Mouse (Mus musculus) hematopoietic stem cell, adult 5-6 weeks (primary cell): ENCODE data around the gene Ccdc186. TPM values are rescaled to one million over a fixed set of nuclear protein-coding genes. Genes with fewer than 3 reads are reported as not detected.
"Not testable (repeated sequence)": the region's sequence is repeated elsewhere in the genome, so short reads cannot be mapped to it uniquely, and the experiment has no call there.

Source experiments
- ATAC-seq, 2 experiments: fragments of 125-278 bp in 1 of 2; replicated peaks in 1 of 2; 2 replicates each; pipeline ENCODE4 v1.8.0; 2016 to 2017; ENCODE audit warnings: inconsistent platforms in 2 of 2, mild to moderate bottlenecking in 2 of 2, moderate number of reproducible peaks in 2 of 2, low read depth in 1 of 2, moderate TSS enrichment in 1 of 2; ENCODE audit not compliant: low FRiP score in 2 of 2, poor library complexity in 2 of 2, severe bottlenecking in 2 of 2, insufficient read depth in 1 of 2, low TSS enrichment in 1 of 2
- total RNA-seq: library from RNA; stranded (forward); fragments of 172-1452, 232-1000 nt; gene quantifications from 2 replicates; pipeline ENCODE4 v1.2.3, GENCODE M21; 2017

Gene Ccdc186
- total RNA-seq, 1 experiment from 2014 or later: 28.8 TPM

DNA sequence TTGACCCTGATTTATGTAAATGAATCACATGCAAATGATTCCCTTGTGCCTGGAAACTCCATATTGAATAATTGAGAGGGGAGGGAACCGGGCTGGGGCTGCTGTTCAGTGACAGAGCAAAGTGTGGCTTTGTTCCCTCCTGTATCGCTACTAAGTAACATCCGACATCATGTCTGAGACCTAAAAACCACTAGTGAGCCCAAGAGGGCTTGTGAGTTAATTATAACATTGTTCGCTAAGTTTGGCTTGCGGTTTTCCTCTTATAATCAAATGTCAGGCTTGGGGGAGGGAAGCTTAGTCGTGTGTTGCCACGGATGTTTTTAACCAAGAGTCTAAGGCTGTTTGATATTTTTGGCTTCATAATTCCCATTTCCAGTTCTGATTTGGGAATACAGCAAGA, 49.8 kb downstream of the Ccdc186 start:
- ATAC-seq: 0 out of 4 replicates have a peak, but pooled peaks of 1 of the 2 experiments have one; percentile 9

DNA sequence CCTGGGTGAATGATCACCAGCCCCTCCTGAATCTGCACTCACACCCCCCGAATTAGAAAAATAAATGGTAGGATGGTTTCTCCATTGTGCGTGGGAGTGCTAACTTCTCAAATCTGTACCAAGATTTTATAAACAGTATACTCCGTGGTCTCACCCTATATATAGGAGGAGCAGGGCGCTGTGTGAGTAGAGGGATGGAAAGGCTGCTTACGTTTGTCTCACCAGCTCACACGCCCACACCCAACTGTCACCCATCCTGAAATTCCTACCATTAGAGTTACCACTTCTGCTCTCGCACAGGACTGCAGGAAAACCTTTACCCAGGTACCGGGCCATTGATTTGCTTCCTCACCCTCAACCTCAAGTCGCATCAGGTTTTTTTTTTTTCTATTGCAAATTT, 53.0 kb downstream of the Ccdc186 start:
- ATAC-seq: no peak

- ATAC-seq: no peak
Measured at GRCm38 (mm10) chr19:56762686-56763085, 59.3 kb downstream of the Ccdc186 start.

- no peak for ATAC-seq
Measured at GRCm38 (mm10) chr19:56761727-56762126, 60.3 kb downstream of the Ccdc186 start.

DNA sequence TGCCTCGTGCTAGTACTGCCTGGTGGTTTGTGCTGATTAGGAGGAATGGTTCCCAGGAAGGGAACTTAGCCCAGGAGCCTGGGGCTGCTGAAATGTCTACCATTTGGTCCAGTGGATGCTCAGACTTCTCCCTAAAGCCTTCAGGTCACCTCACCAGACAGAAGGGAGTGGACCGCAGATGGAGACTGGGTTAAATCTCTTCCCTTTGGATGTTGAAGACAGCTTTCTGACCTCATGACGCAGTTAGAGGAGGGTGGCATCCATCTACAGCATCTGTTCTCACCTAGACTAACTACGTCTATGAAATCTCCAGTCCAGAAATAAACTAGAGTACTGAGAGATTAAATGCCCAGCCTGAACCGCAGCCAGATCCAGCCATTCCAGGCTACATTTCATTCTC, 60.9 kb downstream of the Ccdc186 start:
- no peak for ATAC-seq

DNA sequence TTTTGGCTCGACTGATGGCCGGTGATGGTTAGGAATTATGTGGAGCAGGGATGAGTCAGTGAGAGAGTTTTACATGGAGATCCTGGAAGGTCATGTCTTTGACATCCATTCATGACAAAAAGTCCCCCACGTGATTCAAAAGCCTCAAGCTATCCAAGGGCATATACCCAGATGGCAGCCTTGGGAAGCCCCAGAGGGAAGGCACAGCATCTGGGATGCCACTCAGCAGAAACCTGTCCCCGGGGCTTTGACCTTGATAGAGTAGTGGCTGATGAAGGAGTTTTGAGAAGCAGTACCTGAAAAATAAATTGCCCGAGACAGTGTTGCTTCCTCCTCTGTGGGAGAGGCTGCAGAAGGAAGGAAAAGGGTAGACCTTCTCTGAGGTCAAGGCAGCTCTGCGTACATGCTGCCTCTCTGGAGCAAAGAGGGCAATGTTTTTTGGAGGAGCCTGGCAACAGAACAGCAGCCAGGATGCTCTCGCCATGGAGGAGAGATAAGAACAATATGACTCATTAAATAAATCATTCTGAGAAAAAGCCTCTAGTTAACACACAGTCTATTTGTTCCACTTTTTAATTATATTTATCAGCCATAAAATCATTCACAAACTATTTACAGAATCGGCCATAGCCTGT, 61.6 kb downstream of the Ccdc186 start:
- ATAC-seq: no peak

GRCm38 (mm10) chr19:56759740-56760139, 62.2 kb downstream of the Ccdc186 start:
- no peak for ATAC-seq

DNA sequence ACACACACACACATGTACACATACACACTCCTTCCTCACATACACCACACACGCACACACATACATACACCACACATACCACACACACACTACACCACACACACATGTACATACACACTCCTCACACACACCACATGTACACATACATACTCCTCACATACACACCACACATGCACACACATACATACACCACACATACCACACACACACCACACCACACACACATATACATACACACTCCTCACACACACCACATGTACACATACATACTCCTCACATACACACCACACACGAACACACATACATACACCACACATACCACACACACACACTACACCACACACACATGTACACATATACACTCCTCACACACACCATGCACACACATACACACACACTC, 63.7 kb downstream of the Ccdc186 start:
- ATAC-seq: no peak

DNA sequence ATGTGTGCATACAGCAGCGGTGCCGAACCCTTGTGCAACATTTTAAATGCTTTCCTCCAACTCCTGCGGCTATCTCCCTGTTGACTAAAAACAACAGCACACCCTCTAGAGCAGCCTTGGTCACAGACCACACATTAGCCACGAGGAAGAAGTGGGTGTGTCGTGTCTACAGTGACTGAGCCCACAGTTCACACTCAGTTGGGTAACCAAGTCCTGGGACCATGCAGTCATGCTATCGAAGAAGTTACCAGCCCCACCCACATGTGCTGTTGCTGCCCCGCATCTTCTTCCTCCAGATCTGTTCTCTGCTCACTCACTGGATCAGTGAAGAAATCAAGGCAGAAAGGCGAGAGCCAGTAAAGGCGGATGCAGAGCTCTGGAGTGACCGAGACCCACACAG, 65.6 kb downstream of the Ccdc186 start:
- ATAC-seq: no peak

DNA sequence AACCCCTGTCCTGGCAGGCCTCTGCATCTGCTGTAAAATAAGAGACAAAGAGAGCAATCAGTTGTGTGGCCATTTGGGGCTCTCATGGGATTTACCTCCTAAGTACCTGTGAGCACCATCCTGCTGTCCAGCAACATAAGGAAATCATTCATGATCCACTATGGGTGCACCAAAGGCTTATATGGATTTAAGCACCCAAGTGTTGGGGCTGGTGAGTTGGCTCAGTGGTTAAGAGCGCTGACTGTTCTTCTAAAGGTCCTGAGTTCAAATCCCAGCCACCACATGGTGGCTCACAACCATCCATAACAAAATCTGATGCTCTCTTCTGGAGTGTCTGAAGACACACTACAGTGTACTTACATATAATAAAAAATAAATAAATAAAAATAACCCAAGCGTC, 67.5 kb downstream of the Ccdc186 start:
- ATAC-seq: not testable (repeated sequence)

DNA sequence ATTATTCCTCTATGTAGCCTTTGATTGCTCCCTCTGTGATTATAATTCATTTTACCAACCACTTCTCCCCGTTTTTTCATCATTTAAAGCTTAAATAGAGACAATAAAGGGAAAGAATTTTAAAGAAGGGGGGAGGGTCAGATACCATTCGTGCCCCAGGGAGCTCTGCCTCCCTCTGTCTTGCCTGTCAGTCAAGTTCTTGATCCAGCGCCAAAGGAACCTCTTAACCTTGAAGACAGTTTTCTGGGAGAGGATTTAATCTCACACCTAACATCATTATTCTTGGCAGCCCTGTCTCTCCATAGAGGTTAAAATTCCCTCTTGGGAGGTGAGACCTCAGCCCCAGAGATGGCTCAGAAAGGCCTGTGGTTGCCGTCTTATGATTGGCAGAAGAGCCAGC, 71.3 kb downstream of the Ccdc186 start:
- no peak for ATAC-seq

GRCm38 (mm10) chr19:56749343-56749742, 72.6 kb downstream of the Ccdc186 start:
- no peak for ATAC-seq

- no peak for ATAC-seq
Measured at GRCm38 (mm10) chr19:56747878-56748277, 74.1 kb downstream of the Ccdc186 start.

DNA sequence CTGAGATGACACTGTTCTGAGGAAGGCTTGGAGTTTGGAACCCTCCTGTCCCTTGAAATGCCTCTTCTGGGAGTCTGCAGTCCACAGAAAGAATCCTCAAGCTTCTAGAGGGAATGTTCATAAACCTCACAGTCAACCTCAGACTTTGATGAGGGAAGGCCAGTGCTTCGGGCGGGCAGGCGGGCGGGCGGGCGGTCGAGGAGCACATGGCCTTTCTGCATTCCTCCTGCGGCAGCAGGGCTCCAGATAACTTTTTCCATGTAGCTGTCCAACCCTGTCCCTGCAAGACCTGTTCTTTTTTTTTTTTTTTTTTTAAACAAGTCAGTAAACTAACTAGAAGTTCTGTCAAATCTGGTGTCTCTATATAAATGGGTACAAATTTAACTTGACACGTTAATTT, 75.4 kb downstream of the Ccdc186 start:
- ATAC-seq: no peak

DNA sequence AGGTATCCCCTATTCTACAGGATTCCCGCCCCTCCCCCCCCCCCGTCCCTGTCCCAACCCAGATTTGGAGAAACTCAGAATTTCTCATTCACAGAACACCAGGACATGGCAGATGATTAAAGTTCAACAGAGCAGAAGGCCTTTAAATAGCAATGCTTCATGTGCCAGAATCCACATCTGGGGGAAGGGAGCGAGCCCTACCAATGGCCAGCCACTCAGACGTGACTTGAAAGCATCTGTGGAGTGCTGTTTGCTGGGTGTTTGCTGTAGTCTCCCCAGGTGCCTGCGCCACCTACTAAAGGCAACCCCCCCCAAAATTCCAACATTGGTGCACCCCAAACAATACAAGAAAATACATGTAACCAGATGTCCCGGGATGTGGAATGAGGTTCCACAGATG, 76.5 kb downstream of the Ccdc186 start:
- ATAC-seq: no peak

DNA sequence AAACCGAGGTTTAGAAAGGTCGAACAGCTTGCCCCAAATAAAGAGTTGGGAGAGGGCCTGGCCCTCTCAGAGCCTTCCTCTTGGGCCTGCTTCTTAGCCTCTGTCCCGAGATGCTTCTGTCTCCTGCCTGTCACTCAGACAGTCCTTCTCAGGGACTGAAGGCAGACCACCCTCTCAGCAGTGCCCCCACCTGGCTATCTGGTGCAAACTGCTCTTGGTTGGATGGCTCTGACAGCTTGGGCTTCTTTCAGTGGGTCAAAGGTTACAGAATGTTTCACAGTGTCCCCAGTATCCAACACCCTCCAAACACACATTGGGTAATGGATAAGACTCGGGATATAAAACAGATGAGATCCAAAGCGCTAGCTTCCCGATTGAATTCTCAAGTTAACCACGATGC, 76.9 kb downstream of the Ccdc186 start:
- no peak for ATAC-seq
